Mouse (Mus musculus) thymus, postnatal 14 days (tissue): ENCODE measurements around the gene Rexo5.

Source experiments
- DNase-seq: peaks from one replicate; pipeline ENCODE4 v3.0.0; 2021

Rexo5 gene

GRCm38 (mm10) chr7:119894818-119895544, 101.2 kb downstream of the Rexo5 start:
- DNase-seq, result peak; percentile 7

- DNase-seq, result peak; percentile 99
Measured at GRCm38 (mm10) chr7:119895639-119896512, 102.1 kb downstream of the Rexo5 start, which contains the start of the genes Lyrm1 and Dcun1d3. Gene Lyrm1 (plus strand): TSS chr7:119895861. Gene Dcun1d3 (minus strand): TSS chr7:119896298.

GRCm38 (mm10) chr7:119897521-119898109, 103.8 kb downstream of the Rexo5 start:
- no peak for DNase-seq

GRCm38 (mm10) chr7:119898247-119898856, 104.5 kb downstream of the Rexo5 start:
- DNase-seq, result no peak
